Mouse (Mus musculus) forebrain, embryonic 10.5 days (tissue): ENCODE measurements at regions not wholly inside any gene's neighbourhood (a gene's known extent, or its start where the extent isn't known, plus 50 kb on each side); places are given as distances from the start of the nearest gene placed in this dataset. TPM values are rescaled to one million over a fixed set of nuclear protein-coding genes. Genes with fewer than 3 reads are reported as not detected.

ENCODE experiments used
- DNase-seq: peaks from one replicate; pipeline ENCODE4 v3.0.0-alpha.2; 2017; ENCODE audit warnings: low spot score; ENCODE audit errors: extremely low spot score
- H3K27ac ChIP-seq: fragments of 300-500 bp; sonication (generic); 2 replicates; pipeline ENCODE4 v1.5.1; 2016; ENCODE audit warnings: mild to moderate bottlenecking
- H3K27me3 ChIP-seq: fragments of 300-500 bp; sonication (generic); 2 replicates; pipeline ENCODE4 v1.6.1; 2016; ENCODE audit warnings: mild to moderate bottlenecking; ENCODE audit not compliant: poor library complexity, severe bottlenecking
- H3K36me3 ChIP-seq: fragments of 300-500 bp; sonication (generic); replicated peaks from 2 replicates; pipeline ENCODE4 v1.6.1; 2016; ENCODE audit warnings: mild to moderate bottlenecking, moderate library complexity
- H3K4me1 ChIP-seq: fragments of 300-500 bp; sonication (generic); 2 replicates; pipeline ENCODE4 v1.6.1; 2016
- H3K4me3 ChIP-seq: fragments of 300-500 bp; sonication (generic); 2 replicates; pipeline ENCODE4 v1.5.1; 2016; ENCODE audit warnings: mild to moderate bottlenecking, moderate library complexity
- H3K9me3 ChIP-seq: fragments of 300-500 bp; sonication (generic); 2 replicates; pipeline ENCODE4 v1.6.1; 2016; ENCODE audit warnings: mild to moderate bottlenecking, moderate library complexity
- whole genome bisulfite sequencing: fragments of 180-500 bp; shearing (Covaris S2); methylation state at CpG from one replicate; pipeline ENCODE4 v1.1.7; 2016; 5-methylcytosine and 5-hydroxymethylcytosine counted together
- microRNA-seq: library from miRNA; unstranded; fragments of <30 nt; microRNA quantifications from one replicate; pipeline ENCODE4, GENCODE M21; 2017

GRCm38 (mm10) chr13:28417431-28417928, 160.2 kb downstream of the Gm11361 start:
- Histone ChIP-seq H3K4me1 (peaks cover 75% of the 10 kb centered on the region), H3K27ac (peak overlapping the region; percentile 87), H3K9me3 (no peaks in the 10 kb centered on the region), H3K27me3 (peaks cover 7% of the 10 kb centered on the region; the same call in 1 of the 2 replicates), H3K36me3 (no peaks in the 10 kb centered on the region), H3K4me3 (peak overlapping the region; percentile 36)
- DNase-seq, result no peak
- 22% methylated on average over 7 of the region's 7 CpGs for WGBS

GRCm38 (mm10) chr13:28416887-28417286, 159.6 kb downstream of the Gm11361 start:
- H3K4me1 ChIP-seq, result peaks cover 74% of the 10 kb centered on the region

GRCm38 (mm10) chr13:28416231-28416630, 158.9 kb downstream of the Gm11361 start:
- Histone ChIP-seq H3K27me3 (peaks cover 7% of the 10 kb centered on the region; the same call in 1 of the 2 replicates), H3K9me3 (no peaks in the 10 kb centered on the region), H3K4me1 (peaks cover 68% of the 10 kb centered on the region), H3K36me3 (no peaks in the 10 kb centered on the region), H3K27ac (peak overlapping the region; percentile 87), H3K4me3 (0 out of 2 replicates have a peak overlapping the region, but pooled peaks have one; percentile 36)
- DNase-seq, result peak; percentile 78
- WGBS, result 9% methylated on average over 6 of the region's 6 CpGs

More at GRCm38 (mm10) chr13:28416887-28417286, 159.6 kb downstream of the Gm11361 start:
- no peaks in the 10 kb centered on the region for H3K36me3 ChIP-seq
- H3K27ac ChIP-seq, result peak overlapping the region; percentile 87
- H3K9me3 ChIP-seq, result no peaks in the 10 kb centered on the region
- H3K27me3 ChIP-seq, result peaks cover 7% of the 10 kb centered on the region; the same call in 1 of the 2 replicates
- 28% methylated on average over 8 of the region's 8 CpGs for WGBS
- H3K4me3 ChIP-seq, result peak overlapping the region; percentile 36
- DNase-seq, result peak; percentile 41

DNA sequence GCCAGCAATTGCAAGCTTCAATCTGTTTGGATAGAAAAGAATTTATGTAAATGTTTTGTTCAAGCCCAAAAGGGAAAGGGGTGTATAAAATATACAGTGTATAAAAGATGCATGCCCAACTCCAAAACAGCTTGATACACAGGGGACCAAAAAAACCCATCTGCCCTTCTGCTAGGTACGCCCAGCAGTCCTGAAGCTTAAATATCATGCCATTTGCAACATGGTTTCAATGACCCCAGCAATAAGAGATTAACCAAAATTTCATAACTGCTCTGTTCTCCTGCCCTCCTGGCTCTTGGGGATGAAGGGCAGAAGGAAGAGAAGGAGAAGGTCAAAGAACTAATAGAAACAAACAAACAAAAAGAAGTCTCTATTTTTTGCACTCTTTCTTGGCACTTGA, 158.4 kb downstream of the Gm11361 start:
- Histone ChIP-seq H3K27ac (peak overlapping the region; percentile 87), H3K4me3 (peak overlapping the region; percentile 3; the same call in 1 of the 2 replicates), H3K9me3 (no peaks in the 10 kb centered on the region), H3K36me3 (no peaks in the 10 kb centered on the region), H3K27me3 (peaks cover 7% of the 10 kb centered on the region; the same call in 1 of the 2 replicates), H3K4me1 (peaks cover 70% of the 10 kb centered on the region)
- DNase-seq, result no peak
- WGBS, result 58% methylated on average over 1 of the region's 1 CpGs

- no peaks in the 10 kb centered on the region for H3K27me3 ChIP-seq
- DNase-seq, result no peak
- peak overlapping the region; percentile 72; the same call in 1 of the 2 replicates for H3K27ac ChIP-seq
- H3K9me3 ChIP-seq, result no peaks in the 10 kb centered on the region
- no peaks in the 10 kb centered on the region for H3K36me3 ChIP-seq
- 51% methylated on average over 2 of the region's 2 CpGs for WGBS
- no peak overlapping the region for H3K4me3 ChIP-seq
- H3K4me1 ChIP-seq, result peaks cover 51% of the 10 kb centered on the region
Observed at GRCm38 (mm10) chr13:28410324-28410723, 153.0 kb downstream of the Gm11361 start.

- no peaks in the 10 kb centered on the region for H3K9me3 ChIP-seq
- no peaks in the 10 kb centered on the region for H3K36me3 ChIP-seq
- WGBS, result 14% methylated on average over 1 of the region's 1 CpGs
- H3K4me1 ChIP-seq, result peaks cover 43% of the 10 kb centered on the region
- H3K27me3 ChIP-seq, result no peaks in the 10 kb centered on the region
- peak overlapping the region; percentile 72; the same call in 1 of the 2 replicates for H3K27ac ChIP-seq
- no peak for DNase-seq
- no peak overlapping the region for H3K4me3 ChIP-seq
Observed at GRCm38 (mm10) chr13:28409609-28409902, 152.2 kb downstream of the Gm11361 start.

DNA sequence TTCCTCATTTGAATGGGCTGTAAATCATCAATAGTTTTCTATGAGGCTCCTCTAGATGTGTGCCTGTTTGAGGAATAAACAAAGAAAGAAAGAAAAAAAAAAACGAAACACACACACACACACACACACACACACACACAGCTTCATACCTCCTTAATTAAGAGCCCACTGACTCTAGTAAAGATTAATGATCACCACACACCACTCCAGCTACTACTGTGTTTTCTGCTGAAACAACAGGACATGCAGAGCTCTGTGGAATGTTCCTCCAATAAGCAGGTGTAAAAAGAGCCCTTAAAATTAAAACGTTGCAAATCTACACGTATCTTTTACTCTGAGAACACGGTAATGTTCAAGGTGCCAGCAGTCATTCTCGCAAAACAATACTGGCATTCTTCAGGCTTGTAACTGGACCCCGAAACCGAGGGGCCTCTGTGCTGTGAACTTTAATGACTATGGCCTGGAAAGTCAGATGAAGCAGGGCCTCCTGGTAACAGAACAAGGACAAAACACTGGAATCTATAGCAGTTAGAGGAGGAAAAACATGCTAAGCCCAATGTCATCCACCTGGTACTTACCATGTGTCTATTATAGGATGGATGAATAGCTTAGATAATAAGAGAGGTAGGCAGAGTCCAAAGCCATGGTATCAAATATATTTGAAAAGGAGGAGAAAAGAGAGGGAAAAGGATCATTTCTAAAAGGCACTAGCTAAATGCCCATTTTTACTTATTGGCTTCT, 151.7 kb downstream of the Gm11361 start:
- peak; percentile 51 for DNase-seq
- H3K9me3 ChIP-seq, result no peaks in the 10 kb centered on the region
- no peaks in the 10 kb centered on the region for H3K27me3 ChIP-seq
- WGBS, result 24% methylated on average over 7 of the region's 7 CpGs
- peaks cover 40% of the 10 kb centered on the region for H3K4me1 ChIP-seq
- H3K4me3 ChIP-seq, result no peak overlapping the region
- H3K36me3 ChIP-seq, result no peaks in the 10 kb centered on the region
- peak overlapping the region; percentile 72 for H3K27ac ChIP-seq

- no peaks in the 10 kb centered on the region for H3K36me3 ChIP-seq
- WGBS, result 28% methylated on average over 7 of the region's 7 CpGs
- peak overlapping the region; percentile 57 for H3K27ac ChIP-seq
- H3K9me3 ChIP-seq, result no peaks in the 10 kb centered on the region
- no peak for DNase-seq
- no peaks in the 10 kb centered on the region for H3K27me3 ChIP-seq
- no peak overlapping the region for H3K4me3 ChIP-seq
- peaks cover 12% of the 10 kb centered on the region for H3K4me1 ChIP-seq
Observed at GRCm38 (mm10) chr13:28400459-28400858, 143.1 kb downstream of the Gm11361 start.

Small RNA genes lying in the stretch of these regions (microRNA-seq; reads per million reads assigned to microRNA genes)
- gene Mir6368, result not detected
